Mouse (Mus musculus) forebrain, postnatal 0 days (tissue): ENCODE measurements around the gene Fgf14. TPM values are rescaled to one million over a fixed set of nuclear protein-coding genes. Genes with fewer than 3 reads are reported as not detected.

Experiments used
- ATAC-seq: fragments of 200-750 bp; cut with Nextera tagmentation; 2 replicates; pipeline ENCODE4 v1.8.0; 2017; ENCODE audit warnings: mild to moderate bottlenecking, moderate library complexity
- DNase-seq: peaks from one replicate; pipeline ENCODE4 v3.0.0-alpha.2; 2015
- H3K27ac ChIP-seq: fragments of 300-500 bp; sonication (generic); 2 replicates; pipeline ENCODE4 v1.5.1; 2014; ENCODE audit warnings: low read depth, mild to moderate bottlenecking, antibody characterized with exemption, low read length, moderate library complexity, mixed read lengths
- H3K27me3 ChIP-seq: fragments of 300-500 bp; sonication (generic); 2 replicates; pipeline ENCODE4 v1.6.1; 2014; ENCODE audit warnings: mild to moderate bottlenecking, low read length, mixed read lengths; ENCODE audit not compliant: insufficient read depth
- H3K36me3 ChIP-seq: fragments of 300-500 bp; sonication (generic); 2 replicates; pipeline ENCODE4 v1.6.1; 2014; ENCODE audit warnings: mild to moderate bottlenecking, moderate library complexity; ENCODE audit not compliant: insufficient read depth
- H3K4me1 ChIP-seq: fragments of 300-500 bp; sonication (generic); 2 replicates; pipeline ENCODE4 v1.6.1; 2014; ENCODE audit warnings: antibody characterized with exemption; ENCODE audit not compliant: insufficient read depth
- H3K4me2 ChIP-seq: fragments of 300-500 bp; sonication (generic); 2 replicates; pipeline ENCODE4 v1.6.1; 2014; ENCODE audit warnings: low read depth, mild to moderate bottlenecking, moderate library complexity
- H3K4me3 ChIP-seq: fragments of 300-500 bp; sonication (generic); 2 replicates; pipeline ENCODE4 v1.5.1; 2014; ENCODE audit warnings: low read depth, low read length, mixed read lengths
- H3K9ac ChIP-seq: fragments of 300-500 bp; sonication (generic); 2 replicates; pipeline ENCODE4 v1.6.1; 2014; ENCODE audit warnings: mild to moderate bottlenecking
- H3K9me3 ChIP-seq: fragments of 300-500 bp; sonication (generic); 2 replicates; pipeline ENCODE4 v1.6.1; 2016; ENCODE audit warnings: low read length
- CTCF ChIP-seq: sonication (generic); IDR thresholded peaks from 2 replicates; pipeline ENCODE4 v1.5.1; 2016; ENCODE audit warnings: antibody characterized with exemption, control low read depth, low read depth
- WGBS: fragments of 180-500 bp; shearing (Covaris S2); extraction: QIAGEN DNeasy Blood & Tissue Kit; methylation state at CpG from one replicate; pipeline ENCODE4 v1.1.7; 2014; 5-methylcytosine and 5-hydroxymethylcytosine counted together
- polyA plus RNA-seq: library from polyadenylated mRNA; unstranded; fragments of >200 nt; fragmentation: Nextera tagmentation; extraction: Ambion mirVana; gene quantifications from 2 replicates; pipeline ENCODE4 v1.2.1, GENCODE M21; 2015
- total RNA-seq: library from RNA; depleted of rRNA; stranded (reverse); fragments of >200 nt; gene quantifications from 2 replicates; pipeline ENCODE4 v1.2.3, GENCODE M21; 2014

Fgf14 gene
- total and polyA plus RNA-seq, 2 experiments from 2014 or later: 32.4 to 46.8 TPM

DNA sequence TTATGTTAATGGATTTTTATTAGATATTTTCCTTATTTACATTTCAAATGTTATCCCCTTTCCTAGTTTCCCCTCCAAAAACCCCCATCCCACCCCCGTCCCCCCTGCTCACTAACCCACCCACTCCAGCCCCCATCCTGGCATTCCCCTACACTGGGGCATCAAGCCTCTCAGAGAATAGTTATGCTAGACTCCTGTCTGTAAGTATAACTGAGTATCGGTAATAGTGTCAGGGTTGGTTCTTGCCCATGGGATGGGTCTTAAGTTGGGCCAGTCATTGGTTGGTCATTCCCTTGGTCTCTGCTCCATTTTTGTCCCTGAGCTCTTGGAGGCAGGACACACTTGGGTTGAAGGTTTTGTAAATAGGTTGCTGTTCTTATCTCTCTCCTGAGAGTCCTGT, 265.0 kb downstream of the Fgf14 start:
- DNase-seq (no peak), ATAC-seq (no peak)
- Histone ChIP-seq H3K9me3 (no peaks in the 10 kb centered on the region), H3K27ac (no peak overlapping the region), H3K9ac (no peak overlapping the region), H3K4me3 (no peak overlapping the region), H3K27me3 (no peaks in the 10 kb centered on the region), H3K4me2 (no peak overlapping the region), H3K4me1 (no peaks in the 10 kb centered on the region), H3K36me3 (no peaks in the 10 kb centered on the region)
- TF ChIP-seq CTCF: no peak
- 82% methylated on average over 2 of the region's 2 CpGs for WGBS

DNA sequence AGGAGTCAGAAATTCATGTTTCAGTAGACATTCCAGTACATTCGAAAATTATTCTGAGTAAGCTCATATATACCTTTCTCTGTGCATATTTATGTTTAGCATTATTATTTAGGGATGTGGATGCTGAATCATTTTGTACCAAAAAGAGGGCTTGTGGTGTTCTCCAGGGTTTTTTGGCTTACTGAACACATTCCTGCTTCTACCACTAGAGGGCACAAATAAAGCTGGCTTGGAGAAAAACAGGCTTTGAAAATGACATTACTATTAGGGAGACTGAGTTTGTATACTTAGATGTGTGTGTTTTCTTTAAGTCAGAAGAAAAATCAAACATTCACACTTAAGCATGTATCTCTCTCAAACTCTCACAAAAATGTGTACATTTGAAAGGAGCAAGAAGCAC, 266.0 kb downstream of the Fgf14 start:
- DNase-seq: peak; percentile 70
- no peak overlapping the region for H3K4me2 ChIP-seq
- TF ChIP-seq CTCF: peak; percentile 76
- no peaks in the 10 kb centered on the region for H3K36me3 ChIP-seq
- no peak overlapping the region for H3K9ac ChIP-seq
- no peak for ATAC-seq
- no peaks in the 10 kb centered on the region for H3K27me3 ChIP-seq
- H3K4me1 ChIP-seq: no peaks in the 10 kb centered on the region
- H3K4me3 ChIP-seq: no peak overlapping the region
- H3K27ac ChIP-seq: no peak overlapping the region
- WGBS: 0% methylated on average over 1 of the region's 1 CpGs
- H3K9me3 ChIP-seq: no peaks in the 10 kb centered on the region

GRCm38 (mm10) chr14:124328391-124328790, 348.5 kb downstream of the Fgf14 start:
- no peak for TF ChIP-seq CTCF
- Histone ChIP-seq H3K4me1 (no peaks in the 10 kb centered on the region), H3K4me2 (no peak overlapping the region), H3K27ac (no peak overlapping the region), H3K36me3 (no peaks in the 10 kb centered on the region), H3K9ac (no peak overlapping the region), H3K27me3 (no peaks in the 10 kb centered on the region), H3K4me3 (no peak overlapping the region), H3K9me3 (no peaks in the 10 kb centered on the region)
- ATAC-seq (no peak), DNase-seq (no peak)

- 16% methylated on average over 1 of the region's 1 CpGs for WGBS
- Histone ChIP-seq H3K27me3 (no peaks in the 10 kb centered on the region), H3K4me2 (no peak overlapping the region), H3K9ac (no peak overlapping the region), H3K9me3 (no peaks in the 10 kb centered on the region), H3K4me1 (no peaks in the 10 kb centered on the region), H3K27ac (no peak overlapping the region), H3K36me3 (no peaks in the 10 kb centered on the region), H3K4me3 (no peak overlapping the region)
- no peak for TF ChIP-seq CTCF
- no peak for DNase-seq
- ATAC-seq: no peak; the same call in 1 of the 2 replicates
Observed at GRCm38 (mm10) chr14:124319017-124319718, 357.8 kb downstream of the Fgf14 start.

GRCm38 (mm10) chr14:124315513-124315912, 361.4 kb downstream of the Fgf14 start:
- H3K36me3 ChIP-seq: no peaks in the 10 kb centered on the region
- DNase-seq: no peak
- H3K4me3 ChIP-seq: no peak overlapping the region
- H3K4me2 ChIP-seq: no peak overlapping the region
- no peak overlapping the region for H3K27ac ChIP-seq
- TF ChIP-seq CTCF: no peak
- no peak for ATAC-seq
- no peaks in the 10 kb centered on the region for H3K27me3 ChIP-seq
- no peak overlapping the region for H3K9ac ChIP-seq
- 82% methylated on average over 2 of the region's 2 CpGs for WGBS
- H3K4me1 ChIP-seq: no peaks in the 10 kb centered on the region
- H3K9me3 ChIP-seq: no peaks in the 10 kb centered on the region

DNA sequence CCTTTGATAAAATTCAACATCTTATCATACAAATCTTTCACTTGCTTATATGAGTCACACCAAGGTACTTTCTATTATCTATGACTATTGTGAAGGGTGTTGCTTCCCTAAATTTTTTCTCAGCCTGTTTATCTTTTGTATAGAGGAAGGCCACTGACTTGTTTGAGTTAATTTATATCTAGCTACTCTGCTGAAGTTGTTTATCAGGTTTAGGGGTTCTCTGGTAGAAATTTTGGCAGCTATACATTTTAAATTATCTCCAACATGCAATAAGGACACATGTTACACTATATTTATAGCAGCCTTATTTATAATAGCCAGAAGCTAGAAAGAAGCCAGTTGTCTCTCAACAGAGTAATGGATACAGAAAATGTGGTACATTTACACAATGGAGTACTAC, 389.9 kb downstream of the Fgf14 start:
- no peak for TF ChIP-seq CTCF
- Histone ChIP-seq H3K4me1 (no peaks in the 10 kb centered on the region), H3K27me3 (no peaks in the 10 kb centered on the region), H3K9ac (no peak overlapping the region), H3K4me3 (no peak overlapping the region), H3K36me3 (no peaks in the 10 kb centered on the region), H3K4me2 (no peak overlapping the region), H3K27ac (no peak overlapping the region), H3K9me3 (no peaks in the 10 kb centered on the region)
- ATAC-seq: no peak
- DNase-seq: no peak

DNA sequence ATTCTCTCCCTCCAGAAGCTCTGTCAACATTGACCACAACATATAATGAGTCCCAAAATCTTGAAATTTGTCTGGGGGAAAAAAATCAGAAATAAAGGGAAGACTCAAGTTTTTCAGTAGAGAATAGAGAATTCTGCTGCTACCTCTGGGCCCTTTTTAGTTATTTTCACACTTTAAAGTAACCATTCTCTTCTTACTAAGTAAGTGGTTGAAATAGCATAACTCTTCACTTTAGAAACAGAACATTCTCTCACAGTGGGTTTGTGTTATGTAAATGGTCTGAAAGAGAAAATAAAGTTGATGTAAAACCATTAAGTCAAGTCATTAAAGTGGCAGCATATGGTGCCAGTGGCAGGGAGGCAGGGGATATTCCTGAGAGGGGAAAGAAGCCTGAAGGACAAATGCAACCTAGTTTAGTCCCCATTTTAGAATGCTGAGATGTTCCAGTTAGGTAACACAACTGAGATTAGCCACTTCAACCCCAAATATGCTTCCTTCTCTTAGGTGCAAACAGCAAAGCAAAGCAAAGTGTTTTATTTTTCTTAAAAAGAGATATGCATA, 398.5 kb downstream of the Fgf14 start:
- no peak for TF ChIP-seq CTCF
- Histone ChIP-seq H3K9ac (no peak overlapping the region), H3K4me2 (no peak overlapping the region), H3K36me3 (no peaks in the 10 kb centered on the region), H3K4me1 (no peaks in the 10 kb centered on the region), H3K27ac (no peak overlapping the region), H3K27me3 (no peaks in the 10 kb centered on the region), H3K9me3 (no peaks in the 10 kb centered on the region), H3K4me3 (no peak overlapping the region)
- ATAC-seq (no peak), DNase-seq (no peak)

DNA sequence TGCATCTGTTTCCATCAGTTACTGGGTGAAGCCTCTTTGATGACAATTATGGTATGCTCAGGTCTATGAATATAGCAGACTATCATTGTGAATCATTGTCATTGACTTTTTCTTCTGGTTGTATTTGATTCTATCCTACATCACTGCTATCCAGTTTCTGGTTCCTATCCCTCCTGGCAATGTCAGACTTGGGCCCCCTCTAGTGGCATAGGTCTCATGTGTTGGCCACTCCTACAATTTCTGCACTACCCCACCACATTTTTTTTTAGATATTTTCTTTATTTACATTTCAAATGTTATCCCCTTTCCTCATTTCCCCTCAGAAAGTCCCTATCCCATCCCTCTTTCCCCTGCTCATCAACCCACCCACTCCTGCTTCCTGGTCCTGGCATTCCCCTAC, 409.9 kb downstream of the Fgf14 start:
- H3K27ac ChIP-seq: no peak overlapping the region
- no peaks in the 10 kb centered on the region for H3K27me3 ChIP-seq
- no peak for DNase-seq
- H3K36me3 ChIP-seq: no peaks in the 10 kb centered on the region
- no peak for ATAC-seq
- no peak for TF ChIP-seq CTCF
- H3K4me1 ChIP-seq: no peaks in the 10 kb centered on the region
- no peak overlapping the region for H3K4me2 ChIP-seq
- no peaks in the 10 kb centered on the region for H3K9me3 ChIP-seq
- no peak overlapping the region for H3K9ac ChIP-seq
- no peak overlapping the region for H3K4me3 ChIP-seq
